Mouse (Mus musculus) retina, embryonic 14.5 days (tissue): ENCODE measurements around the gene Dll3.

ENCODE experiments used
- DNase-seq: peaks from one replicate; pipeline ENCODE4 v3.0.0-alpha.2; 2015; ENCODE audit warnings: low spot score

Gene Dll3

GRCm38 (mm10) chr7:28309737-28310136 is 7.7 kb upstream of the Dll3 start:
- peak; percentile 57 for DNase-seq

GRCm38 (mm10) chr7:28306216-28306615 is 4.2 kb upstream of the Dll3 start:
- DNase-seq: no peak

GRCm38 (mm10) chr7:28305641-28306040 is 3.6 kb upstream of the Dll3 start:
- DNase-seq: no peak

- DNase-seq: peak; percentile 86
Observed at GRCm38 (mm10) chr7:28298837-28299625, 3.0 kb downstream of the Dll3 start.

GRCm38 (mm10) chr7:28294481-28294880 is 7.6 kb downstream of the Dll3 start:
- DNase-seq: peak; percentile 80

GRCm38 (mm10) chr7:28290638-28291590 is 11.1 kb downstream of the Dll3 start, which contains the start of gene Selenov:
TSS of gene Selenov (minus strand) at chr7:28291186.
- peak; percentile 65 for DNase-seq

GRCm38 (mm10) chr7:28290165-28290564 is 11.9 kb downstream of the Dll3 start:
- peak; percentile 39 for DNase-seq

- no peak for DNase-seq
Observed at GRCm38 (mm10) chr7:28280630-28281029, 21.4 kb downstream of the Dll3 start.

GRCm38 (mm10) chr7:28278279-28278652 is 23.8 kb downstream of the Dll3 start:
- DNase-seq: no peak

- DNase-seq: peak; percentile 98
Observed at GRCm38 (mm10) chr7:28277615-28278278, 24.3 kb downstream of the Dll3 start, which contains the start of gene Eid2b. TSS of gene Eid2b (plus strand) at chr7:28277739.

GRCm38 (mm10) chr7:28277237-28277614 is 24.8 kb downstream of the Dll3 start:
- DNase-seq: no peak

- DNase-seq: no peak
Observed at GRCm38 (mm10) chr7:28271761-28272160, 30.3 kb downstream of the Dll3 start.

- peak; percentile 46 for DNase-seq
Observed at GRCm38 (mm10) chr7:28269355-28269754, 32.7 kb downstream of the Dll3 start.

GRCm38 (mm10) chr7:28268576-28268975 is 33.5 kb downstream of the Dll3 start:
- DNase-seq: no peak

GRCm38 (mm10) chr7:28268042-28268531 is 34.0 kb downstream of the Dll3 start:
- peak; percentile 60 for DNase-seq

GRCm38 (mm10) chr7:28267129-28268041 is 34.7 kb downstream of the Dll3 start, which contains the start of gene Eid2:
TSS of gene Eid2 (plus strand) at chr7:28267881.
- peak; percentile 94 for DNase-seq

GRCm38 (mm10) chr7:28265391-28265790 is 36.6 kb downstream of the Dll3 start:
- DNase-seq: no peak

- DNase-seq: peak; percentile 81
Observed at GRCm38 (mm10) chr7:28263786-28264185, 38.3 kb downstream of the Dll3 start.

- DNase-seq: no peak
Observed at GRCm38 (mm10) chr7:28262861-28263260, 39.2 kb downstream of the Dll3 start.

- DNase-seq: no peak
Observed at GRCm38 (mm10) chr7:28255476-28255875, 46.6 kb downstream of the Dll3 start.

- DNase-seq: no peak
Observed at GRCm38 (mm10) chr7:28254591-28254990, 47.4 kb downstream of the Dll3 start.
